Mouse (Mus musculus): ENCODE results near the gene S100z.

Gene S100z

DNA sequence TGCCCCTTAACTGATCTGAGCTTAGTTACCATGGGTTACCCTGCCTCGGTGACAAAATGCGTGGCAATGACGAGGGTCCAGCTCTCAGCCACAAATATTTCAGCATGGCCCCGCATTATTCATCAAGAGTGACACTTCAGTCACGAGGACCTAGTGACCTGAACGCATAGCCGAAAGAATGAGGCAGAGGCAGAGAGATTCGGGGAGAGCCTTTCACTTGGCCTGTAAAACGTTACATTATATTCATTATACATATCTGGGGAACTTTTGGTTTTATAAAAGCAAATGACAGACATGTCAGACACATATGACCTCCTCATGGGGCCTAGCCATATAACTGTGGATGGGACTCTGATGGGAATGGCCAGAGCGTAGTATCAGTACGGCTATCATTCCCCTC lies 33.7 kb downstream of the S100z start, which contains the start of gene Crhbp:
TSS of gene Crhbp (minus strand) at position 101 of the 400 bp plus-strand sequence.
- in situ Hi-C loops (cut with MboI): no loop called here

DNA sequence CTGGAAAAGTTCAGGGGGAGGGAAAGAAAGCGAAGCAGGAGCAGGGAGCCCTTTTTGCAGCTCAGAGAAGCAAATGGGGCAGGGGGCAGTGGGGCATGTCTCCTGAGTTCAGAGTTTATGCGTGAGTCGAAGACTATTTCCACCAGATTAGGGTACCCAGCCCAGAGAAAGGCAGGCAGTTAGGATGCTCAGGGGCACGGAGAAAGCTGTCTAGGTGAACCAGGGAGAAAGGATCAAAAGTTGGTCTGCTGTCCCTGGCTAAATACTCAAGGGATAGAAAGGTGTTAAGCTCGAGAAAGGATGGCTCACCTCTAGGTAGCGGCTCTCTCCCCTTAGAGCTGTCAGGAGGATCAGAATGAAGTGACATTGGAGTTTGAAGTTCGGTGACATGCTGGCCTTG lies 34.2 kb downstream of the S100z start:
- in situ Hi-C loops (cut with MboI): no loop called here

DNA sequence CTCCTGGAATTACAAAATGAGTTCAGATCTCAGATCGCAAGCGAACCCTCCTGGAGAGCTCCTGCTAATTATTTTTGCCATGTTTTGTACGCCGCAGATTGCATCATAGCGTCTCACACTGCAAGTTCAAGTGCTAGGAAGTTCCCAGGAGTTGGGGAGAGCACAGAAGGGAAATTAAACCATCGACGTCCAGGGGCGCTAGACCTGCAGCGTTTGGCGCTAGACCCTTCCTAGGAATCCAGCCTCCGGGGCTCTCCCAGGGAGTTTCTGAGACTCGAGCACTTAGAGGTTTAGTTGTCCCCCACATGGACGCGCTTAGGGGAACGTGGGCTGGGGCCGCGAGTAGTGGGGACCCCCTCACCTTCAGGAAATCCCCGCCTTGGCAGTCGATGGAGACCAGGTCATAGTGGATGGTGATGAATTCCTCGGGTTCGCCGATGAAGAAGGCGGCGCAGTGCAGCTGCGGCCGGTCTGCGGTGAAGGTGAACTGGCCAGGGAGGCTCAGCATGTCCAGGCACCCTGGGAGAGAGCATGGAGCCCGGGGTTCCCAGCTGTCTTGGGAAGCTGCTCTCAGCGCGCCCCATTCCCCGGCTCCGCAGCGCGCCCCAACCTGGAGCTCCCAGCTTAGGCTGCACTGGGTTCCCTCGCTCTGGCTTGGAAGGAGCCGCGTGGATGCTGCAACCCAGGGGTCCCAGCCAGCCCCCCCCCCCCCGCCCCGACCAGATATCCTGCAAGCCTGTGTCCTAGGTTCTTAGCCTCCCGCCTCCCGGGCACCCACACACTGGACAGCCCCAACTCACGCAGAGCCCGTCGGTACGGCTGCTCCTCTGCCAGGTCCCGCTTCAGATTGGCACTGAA lies 34.9 kb downstream of the S100z start:
- in situ Hi-C loops (cut with MboI): no loop called here

DNA sequence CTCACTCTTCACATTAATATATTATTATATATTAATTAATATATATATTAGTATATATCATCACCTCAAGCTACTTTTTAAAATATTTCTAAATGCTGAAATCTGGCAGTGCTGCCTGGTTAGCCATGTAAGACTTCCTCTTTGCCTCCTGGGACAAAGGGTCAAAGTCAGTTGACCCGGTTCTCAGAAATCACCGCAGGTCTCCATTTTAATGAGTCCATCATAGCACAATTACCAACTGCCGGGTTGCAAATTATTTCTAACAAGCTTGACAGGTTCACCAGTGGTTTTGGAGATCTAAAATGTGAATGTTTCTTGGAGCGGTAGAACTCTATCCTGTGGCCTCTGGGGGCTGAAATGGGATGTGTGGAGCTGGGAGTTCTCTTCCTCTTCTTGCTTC lies 35.6 kb downstream of the S100z start:
- in situ Hi-C loops (cut with MboI): no loop called here

DNA sequence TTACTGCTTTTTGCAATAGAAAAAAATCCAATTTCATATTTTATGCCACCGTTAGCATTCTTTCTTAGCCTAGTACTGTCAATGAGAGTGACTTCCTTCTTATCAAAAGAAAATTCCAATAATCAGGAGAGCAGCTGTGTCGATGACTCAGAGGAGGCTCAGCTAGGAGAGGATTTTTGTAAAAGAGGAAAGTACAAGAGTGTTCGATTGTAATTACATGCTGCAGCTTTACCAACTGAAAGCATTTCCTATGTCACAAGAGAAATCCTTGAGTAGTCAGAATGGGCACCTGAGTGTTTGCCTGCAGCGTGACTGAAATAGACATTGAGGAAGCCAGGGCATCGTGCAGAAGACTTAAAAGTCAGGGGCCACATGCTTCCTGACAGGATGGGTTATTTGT lies 39.0 kb downstream of the S100z start:
- in situ Hi-C loops (cut with MboI): no loop called here

DNA sequence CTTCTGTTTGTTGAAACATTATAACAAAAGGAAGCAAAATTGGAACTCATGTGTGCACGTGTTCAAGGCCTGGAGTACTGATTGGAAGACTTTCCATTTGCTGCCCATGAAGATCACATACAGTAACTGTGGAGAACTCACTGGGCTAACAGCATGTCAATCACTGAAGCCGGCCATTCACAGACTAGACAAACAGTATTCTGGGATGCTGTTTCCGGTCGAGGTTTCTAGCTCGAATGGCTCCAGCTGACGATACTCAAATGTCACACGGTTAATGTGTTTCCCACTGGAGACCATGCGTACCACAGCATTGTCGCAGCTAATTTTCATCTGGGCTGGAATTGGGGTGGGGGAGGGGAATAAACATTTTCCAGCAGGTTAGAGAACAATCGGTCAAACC lies 46.8 kb downstream of the S100z start:
- in situ Hi-C loops (cut with MboI): no loop called here

DNA sequence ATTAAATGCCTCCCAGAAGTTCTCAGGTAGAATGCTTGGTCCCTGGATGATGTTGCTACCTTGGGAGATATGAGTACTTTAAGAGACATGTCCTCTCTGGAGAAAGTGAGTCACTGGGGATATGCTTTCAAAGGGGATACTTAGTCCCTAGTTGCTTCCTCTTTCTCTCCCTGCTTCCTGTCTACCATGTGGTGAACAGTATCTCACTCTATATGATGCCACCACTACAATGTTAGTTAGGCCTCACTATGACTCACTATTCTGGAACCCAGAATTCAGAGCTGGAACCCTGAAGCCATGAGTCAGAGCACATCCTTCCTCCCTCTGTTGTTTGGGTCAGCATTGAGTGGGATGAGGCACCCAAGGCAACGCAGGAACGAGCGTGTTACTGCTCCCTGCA lies 51.0 kb downstream of the S100z start:
- in situ Hi-C loops (cut with MboI): no loop called here
